Mouse (Mus musculus) left cerebral cortex, adult 9 months (tissue): Measurements from ENCODE around the gene Hcfc2.

Experiments
- DNase-seq, 2 experiments: peaks; one replicate each; pipeline ENCODE4 v3.0.0; 2022; ENCODE audit warnings: low spot score in 2 of 2

Hcfc2 gene

DNA sequence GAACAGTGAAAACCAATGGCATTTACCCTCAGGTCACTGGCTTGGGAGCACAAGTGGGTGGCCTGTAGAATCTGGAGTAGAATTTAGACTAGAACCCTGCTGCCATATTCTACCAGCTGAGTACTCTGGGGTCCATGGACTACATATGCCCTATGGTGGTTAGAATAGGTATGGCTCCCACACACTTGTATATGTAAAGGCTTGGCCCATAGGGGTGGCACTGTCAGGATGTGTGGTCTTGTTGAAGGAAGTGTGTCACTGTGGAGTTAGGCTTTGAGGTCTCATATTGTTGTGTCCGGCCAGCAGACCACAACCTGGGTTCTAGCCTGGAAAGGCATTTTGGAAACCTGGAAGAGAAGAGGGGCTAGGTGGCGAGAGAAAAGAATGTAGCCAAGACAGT lies 74.8 kb downstream of the Hcfc2 start:
- DNase-seq: no peak

- no peak for DNase-seq
These were observed 75.7 kb downstream of the Hcfc2 start for GRCm38 (mm10) chr10:82771595-82772170.

DNA sequence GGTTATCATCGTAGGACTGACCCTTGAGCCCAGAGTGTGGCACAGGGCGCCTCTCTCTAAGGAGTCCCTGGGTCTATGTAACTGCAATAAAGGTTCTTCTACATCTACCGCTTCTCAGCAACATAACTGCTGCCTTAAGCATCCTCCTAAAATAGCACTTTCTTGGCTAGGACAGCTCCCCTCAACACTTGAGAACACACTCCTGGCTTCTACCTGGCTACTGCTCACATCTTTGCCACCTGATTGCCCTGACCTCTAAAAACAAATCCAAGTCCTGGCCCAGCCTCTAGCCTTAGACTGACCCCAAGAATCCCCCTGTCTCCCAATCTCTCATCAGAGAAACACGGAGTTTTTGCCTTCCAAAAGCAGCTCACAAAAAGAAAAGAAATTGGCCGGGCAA lies 78.9 kb downstream of the Hcfc2 start:
- no peak for DNase-seq

DNA sequence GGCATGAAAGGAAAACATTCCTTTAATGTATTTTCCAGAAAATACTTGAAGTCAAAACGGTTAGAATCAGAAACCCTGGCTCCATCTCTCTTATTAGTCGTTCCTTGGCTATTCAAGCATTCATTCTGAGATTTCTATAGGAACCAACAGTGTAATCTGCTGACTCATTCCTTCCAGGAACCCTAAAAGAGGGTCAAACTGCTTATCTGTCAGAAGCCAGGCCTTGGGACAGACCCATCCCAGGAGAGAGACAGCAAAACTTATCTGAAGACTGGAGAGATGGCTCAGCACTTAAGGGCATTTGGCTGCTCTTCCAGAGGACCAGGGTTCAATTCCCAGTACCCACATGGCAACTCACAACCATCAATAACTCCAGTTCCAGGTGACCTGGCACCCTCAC lies 81.1 kb downstream of the Hcfc2 start:
- no peak for DNase-seq

DNA sequence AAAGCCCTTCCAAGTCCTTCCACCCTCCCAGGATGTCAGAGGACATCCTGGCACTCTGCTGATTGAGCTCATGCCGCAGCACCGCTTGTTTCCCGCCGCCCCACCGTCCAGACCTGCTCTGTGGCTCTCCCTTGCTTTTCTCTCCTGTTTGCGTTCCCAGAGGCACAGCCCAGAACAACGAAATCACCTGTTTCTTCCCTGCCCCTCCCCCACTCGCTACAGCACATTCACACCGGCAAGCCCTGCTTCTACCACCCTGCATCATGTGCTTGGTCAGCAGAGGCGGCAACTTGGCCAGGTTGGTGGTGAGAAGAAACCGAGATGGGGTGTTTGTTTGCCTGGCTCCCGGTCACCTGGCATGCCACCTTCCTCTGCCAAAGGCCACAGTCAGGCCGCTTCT lies 81.9 kb downstream of the Hcfc2 start:
- no peak for DNase-seq

GRCm38 (mm10) chr10:82778791-82779549 lies 83.0 kb downstream of the Hcfc2 start:
- DNase-seq: no peak

- no peak for DNase-seq
These were observed 83.9 kb downstream of the Hcfc2 start for GRCm38 (mm10) chr10:82779831-82780230.

- no peak for DNase-seq
These were observed 84.4 kb downstream of the Hcfc2 start for GRCm38 (mm10) chr10:82780322-82780721.

DNA sequence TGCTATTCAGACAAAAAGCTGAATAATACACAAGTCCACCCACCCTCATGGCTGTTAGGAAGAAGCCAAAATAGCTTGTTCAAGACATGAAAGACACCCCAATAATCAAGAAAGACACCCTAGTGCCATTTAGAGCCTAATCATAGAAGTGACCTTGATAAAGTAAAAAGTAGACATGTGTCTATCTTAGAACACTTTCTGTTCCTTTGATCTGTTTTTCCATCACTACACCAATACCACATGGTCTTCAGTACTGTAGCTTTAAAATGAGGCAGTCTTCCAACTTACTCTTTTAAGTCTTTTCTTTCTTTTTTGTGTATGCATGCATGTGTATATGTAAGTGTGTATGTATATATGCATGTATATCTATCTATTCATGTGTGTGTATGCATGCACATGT lies 84.9 kb downstream of the Hcfc2 start:
- DNase-seq: no peak

GRCm38 (mm10) chr10:82782472-82782871 lies 86.5 kb downstream of the Hcfc2 start:
- no peak for DNase-seq

DNA sequence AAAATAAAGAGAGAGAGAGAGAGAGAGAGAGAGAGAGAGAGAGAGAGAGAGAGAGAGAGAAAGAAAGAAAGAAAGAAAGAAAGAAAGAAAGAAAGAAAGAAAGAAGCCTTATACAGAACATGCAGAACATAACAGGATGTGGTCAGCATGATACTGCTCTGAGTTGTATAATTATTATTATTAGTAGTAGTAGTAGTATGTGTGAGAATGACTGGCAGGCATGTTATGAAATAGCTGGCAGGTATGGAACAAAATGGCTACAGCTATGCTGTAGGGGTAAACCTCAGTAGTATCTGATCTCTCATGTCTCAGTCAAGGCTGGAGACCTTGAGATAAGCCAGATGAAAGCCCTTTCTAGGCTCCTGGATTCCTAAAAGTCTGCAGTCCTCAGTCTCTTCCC lies 93.2 kb downstream of the Hcfc2 start:
- no peak for DNase-seq

- no peak for DNase-seq
These were observed 94.5 kb downstream of the Hcfc2 start for GRCm38 (mm10) chr10:82790504-82790903.

DNA sequence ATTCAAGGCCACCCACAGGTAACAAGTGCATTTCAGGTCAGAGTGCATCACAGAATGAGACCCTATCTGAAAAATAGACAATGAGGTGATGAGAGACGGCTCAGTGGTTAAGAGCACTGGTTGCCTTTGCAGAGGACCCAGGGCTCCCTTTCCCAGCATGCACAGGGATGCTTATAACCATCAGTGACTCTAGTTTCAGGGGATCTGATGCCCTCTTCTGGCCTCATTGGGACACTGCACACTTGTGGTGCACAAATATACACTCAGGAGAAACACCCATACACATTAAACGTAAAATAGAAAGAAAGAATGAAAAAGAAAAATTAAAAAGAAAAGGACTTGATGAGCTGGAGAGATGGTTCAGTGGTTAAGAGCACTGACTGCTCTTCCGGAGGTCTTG lies 95.8 kb downstream of the Hcfc2 start:
- no peak for DNase-seq
